Mouse (Mus musculus): ENCODE measurements around the gene Tlcd2.

The Tlcd2 gene

DNA sequence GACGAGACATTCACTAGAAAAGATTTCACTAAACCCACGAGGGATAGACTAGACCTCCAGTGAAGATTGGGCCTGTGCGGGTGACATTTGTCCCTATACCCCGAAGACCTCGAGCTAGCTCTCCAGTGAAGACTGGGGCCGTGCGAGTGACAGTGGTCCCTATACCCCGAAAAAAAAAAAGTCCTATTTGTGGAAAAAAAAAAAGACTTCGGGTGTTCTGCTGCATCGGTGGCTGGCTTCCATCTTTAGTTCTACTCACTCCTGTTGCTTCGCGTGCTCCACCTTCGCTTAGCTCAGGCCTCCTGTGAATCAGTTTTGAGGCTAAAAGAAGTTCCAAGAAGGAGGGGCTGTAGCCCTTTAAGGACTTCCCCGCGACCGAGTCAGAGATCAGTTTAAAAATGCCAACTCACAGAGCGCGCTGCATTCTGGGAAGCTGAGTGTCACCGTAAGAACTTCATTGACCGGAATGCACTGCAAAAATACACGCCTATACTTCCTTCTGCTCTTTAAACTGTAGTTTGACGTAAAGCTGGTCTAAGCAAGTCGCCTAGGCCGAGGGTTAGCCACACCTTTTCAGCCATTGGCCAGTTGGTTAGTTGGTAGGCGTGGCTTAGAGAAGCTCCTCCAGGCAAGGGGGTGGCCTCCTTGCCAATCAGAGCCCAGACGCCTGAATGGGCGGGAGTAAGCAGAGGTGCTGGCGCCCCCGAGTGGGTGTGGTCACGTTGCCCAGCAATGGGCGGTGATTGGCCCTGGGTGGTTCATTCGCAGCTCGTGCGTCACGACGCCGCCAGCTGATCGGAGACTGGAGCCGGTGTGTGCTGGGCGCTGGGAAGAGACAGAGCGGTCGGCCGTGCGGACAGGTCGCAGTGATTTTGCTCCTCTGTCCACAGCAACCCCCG lies at the start of gene Tlcd2:
Gene Tlcd2, plus strand, starts transcription at position 872 of the 899 bp plus-strand sequence.
- DNase-seq (ENCODE audit: extremely low spot score): peak; percentile 99

DNA sequence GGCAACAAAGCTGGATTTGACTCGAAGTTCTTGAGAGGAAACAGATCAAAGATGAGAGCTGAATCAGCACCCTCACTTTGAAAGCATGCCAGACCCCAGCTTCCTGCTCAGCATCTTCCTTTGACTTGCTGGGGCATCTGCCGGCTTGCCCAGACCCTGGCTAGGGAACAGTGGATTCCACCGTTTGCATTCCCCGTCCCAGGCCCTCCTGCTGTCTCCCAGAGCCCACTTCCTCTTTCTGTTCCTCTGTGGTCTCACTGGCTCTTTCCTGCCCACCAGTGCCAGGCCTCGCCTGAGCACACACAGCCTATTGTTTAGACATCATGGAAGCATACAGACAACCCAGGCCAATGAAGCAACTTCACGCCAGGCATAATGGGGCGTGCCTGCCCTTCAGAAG lies 46.4 kb upstream of the Tlcd2 start:
- DNase-seq (ENCODE audit: extremely low spot score): no peak

DNA sequence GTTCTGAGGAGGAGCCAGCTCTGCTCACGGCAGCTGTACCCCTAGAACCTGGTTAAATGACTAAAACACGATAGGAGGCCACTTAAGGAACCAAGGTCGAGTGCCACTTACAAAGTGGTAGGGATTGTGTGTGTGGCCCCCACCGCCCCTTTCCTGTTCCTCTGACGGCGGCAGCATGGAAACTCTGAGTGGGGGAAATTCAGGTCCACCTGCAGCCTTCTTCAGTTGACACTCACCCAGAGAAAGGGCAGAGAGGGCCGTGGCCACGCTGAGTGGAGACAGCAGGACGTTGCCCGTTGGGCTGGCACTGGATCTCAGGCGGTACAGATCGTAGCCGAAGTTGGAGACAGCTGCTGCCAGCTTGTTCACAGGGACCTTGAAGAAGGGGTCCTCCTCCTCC lies 45.5 kb upstream of the Tlcd2 start:
- DNase-seq (ENCODE audit: extremely low spot score): no peak

DNA sequence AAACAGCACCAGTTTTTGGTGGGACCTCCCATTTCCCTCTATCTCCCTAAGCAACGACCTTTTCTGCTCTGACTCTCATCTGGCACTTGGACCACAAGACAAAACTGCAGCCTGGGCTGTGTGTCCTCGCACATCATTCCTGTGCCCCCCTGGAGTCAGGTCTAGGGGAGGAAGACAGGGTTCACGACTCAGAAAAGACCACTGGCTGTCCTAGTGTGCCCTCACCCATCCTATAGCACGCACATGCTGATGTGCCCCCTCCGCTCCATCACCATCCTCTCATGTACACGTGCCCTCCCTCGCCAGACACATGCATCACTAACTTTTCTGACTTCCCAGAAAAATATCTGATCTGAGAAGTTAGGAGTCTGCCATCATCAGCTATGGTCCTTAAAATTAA lies 41.5 kb upstream of the Tlcd2 start:
- no peak for DNase-seq (ENCODE audit: extremely low spot score)

DNA sequence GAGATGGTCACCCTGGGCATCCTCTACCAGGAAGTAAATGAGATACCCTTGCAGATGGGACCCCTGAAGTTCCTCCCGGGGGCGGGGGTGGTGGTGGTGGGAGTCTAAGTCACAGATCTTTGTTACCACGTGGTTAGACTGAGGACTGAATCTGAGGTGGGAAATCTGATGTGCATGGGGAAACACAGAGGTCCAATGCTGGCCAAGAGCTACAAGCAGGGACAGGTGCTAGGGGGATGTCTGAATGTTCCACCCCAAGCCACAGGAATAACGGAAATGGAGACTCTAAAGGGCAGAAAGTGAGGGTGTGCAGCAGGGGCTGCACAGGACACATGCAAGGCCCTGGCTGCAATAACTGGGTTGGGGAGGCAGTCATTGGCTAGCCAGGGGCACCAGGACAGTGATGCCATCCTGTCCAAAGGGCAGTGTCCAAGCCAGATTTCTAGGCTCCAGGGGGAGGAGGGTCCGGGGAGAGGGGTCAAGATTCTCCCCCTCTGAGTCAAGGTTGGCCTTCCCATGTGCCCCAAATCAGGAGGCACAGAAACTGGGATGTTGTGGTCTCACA lies 40.6 kb upstream of the Tlcd2 start:
- no peak for DNase-seq (ENCODE audit: extremely low spot score)

DNA sequence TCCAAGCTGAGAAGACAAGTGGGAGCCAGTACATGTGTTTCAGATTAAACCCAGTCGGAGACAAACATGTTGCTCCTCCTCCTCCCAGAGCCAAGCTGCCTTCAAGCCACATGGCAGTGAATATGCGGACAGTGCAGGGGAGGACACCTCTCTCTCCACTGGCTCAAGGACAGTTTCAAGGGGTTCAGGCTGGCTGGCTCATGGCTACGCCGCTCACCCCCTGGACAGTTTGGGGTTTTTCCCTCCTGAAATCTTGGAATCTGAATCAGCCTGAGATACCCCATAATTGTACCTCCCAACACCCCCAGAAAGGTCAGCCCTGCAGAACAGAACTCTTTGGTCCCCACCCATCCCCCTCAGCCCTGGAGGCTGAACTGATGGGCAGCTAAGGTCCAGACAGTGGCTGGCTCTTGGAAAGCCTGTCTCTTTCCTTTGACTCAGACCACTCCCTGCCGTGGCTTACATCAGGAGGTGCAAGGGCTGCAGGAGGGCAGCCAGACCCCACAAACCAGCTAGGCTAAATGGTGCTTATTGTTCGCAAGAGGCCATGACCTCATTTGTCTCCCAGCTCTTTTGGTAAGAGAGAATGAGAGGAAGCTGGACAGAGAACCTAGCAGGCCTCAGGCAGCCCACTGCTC lies 40.0 kb upstream of the Tlcd2 start:
- DNase-seq (ENCODE audit: extremely low spot score): peak; percentile 54

DNA sequence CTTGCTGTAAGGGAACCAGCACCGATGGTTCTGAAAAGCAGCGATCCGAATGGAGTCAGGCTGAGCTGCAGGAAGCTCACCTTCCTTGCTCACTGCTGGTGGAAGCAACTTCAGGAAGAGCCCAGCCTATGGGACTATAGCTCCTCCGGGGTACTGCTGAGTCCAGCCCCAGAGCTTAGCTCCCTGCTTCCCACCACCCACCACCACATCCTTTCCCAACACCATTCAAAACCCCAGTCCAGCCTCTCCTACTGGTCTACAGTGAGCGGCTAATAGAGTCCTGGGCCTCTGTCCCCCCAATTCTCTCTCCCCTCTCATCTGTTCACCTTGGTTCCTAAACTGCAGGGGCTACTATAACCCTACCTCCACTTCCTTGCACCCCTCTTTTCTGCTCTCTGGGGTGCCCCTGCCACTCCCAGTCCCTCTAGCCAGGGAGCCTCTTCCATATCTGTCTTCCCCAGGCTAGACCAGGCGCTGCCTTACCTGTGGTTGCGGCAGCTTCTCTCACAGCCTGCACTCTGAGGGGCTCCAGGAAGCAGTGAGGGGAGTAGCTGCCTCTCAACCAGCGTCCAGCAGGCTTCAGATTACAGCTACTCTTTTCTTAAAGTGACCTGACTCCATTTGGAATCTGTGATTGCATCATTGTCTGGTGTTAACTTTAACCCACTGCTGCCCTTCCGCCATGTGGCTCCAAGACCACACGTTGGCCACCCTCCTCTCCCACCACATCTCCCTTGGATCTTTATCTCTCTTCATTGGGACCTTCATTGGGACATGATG lies 39.3 kb upstream of the Tlcd2 start, which contains the start of gene Serpinf1:
Gene Serpinf1, minus strand, starts transcription at position 689 of the 780 bp plus-strand sequence.
- peak; percentile 52 for DNase-seq (ENCODE audit: extremely low spot score)

DNA sequence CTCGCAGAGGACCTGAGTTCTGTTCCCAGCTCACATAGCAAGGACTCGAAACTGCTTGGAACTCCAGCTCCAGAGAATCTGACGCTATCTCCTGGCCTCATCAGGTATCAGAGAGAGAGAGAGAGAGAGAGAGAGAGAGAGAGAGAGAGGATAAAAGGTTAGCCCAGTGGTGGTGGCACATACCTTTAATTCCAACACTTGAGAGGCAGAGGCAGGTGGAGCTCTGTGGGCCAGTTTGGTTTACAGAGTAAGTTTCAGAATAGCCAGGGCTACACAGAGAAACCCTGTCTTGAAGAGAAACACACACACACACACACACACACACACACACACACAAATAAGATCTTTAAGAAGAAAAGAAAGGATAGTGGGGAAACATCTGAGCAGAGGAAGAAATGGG lies 38.4 kb upstream of the Tlcd2 start:
- no peak for DNase-seq (ENCODE audit: extremely low spot score)

DNA sequence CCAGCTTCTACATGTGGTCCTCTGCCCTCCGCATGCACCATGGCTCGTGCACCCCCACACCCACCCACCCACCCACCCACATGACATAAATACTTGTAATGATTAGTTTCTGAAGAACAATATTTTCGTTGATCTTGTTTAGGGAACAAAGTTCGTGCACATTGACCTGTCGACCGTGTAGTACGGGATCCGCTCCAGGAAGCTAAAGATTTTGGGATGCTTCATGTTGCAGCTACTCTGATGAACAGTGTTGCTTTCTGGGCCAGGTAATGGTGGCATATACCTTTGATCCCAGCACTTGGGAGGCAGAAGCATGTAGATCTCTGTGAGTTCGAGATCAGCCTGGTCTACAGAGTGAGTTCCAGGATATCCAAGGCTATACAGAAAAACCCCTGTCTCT lies 37.5 kb upstream of the Tlcd2 start:
- no peak for DNase-seq (ENCODE audit: extremely low spot score)

DNA sequence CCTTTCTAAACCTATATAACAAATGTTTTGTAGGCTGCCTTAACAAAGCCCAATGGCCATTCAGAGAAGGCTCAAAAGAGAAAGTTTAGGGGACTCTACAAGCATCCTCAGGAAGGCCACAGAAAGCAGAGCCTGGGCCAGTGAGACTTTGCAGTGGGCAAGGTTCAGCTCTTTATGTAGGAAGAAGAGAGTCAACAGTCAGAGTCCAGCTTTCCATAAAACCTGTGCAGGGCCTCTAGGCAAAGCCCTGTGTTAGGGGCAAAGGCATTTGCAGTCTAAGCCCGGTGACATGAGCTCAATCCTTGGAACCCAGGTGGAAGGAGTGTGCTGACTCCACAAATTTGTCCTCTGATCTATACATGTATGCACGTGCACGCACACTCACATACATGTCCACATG lies 37.1 kb upstream of the Tlcd2 start:
- DNase-seq (ENCODE audit: extremely low spot score): no peak

DNA sequence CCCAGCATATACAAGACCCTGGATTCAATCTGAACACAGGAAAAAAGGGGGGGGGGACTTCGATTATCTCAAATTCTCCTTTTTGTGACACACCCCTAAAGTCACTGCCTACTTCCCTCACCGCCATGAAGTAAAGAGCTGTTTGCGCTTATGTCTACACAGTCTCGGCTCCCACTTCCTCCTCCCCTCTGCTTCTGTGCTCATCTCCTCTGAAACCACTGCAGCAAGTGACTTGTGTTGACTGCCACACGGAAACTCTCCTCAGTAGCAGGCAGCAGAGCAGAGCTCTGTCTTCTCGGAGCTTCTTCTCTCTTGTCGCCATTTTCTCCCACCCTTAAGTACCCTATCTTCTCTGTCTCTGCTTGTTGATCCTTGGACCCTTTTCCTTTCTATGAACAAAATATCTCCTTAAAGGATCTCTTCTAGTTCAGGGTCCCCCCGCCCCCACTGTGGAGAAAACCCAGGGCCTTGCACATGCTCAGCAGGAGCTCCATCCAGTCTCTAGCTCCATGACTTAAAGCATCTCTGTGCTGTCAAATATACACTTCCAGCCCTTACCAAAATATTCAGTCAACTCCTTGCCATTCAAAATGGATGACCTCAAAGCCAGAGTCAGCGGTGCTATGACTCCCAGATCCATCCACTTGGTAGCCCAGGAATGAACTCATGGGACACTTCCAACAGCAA lies 32.4 kb upstream of the Tlcd2 start:
- DNase-seq (ENCODE audit: extremely low spot score): no peak

DNA sequence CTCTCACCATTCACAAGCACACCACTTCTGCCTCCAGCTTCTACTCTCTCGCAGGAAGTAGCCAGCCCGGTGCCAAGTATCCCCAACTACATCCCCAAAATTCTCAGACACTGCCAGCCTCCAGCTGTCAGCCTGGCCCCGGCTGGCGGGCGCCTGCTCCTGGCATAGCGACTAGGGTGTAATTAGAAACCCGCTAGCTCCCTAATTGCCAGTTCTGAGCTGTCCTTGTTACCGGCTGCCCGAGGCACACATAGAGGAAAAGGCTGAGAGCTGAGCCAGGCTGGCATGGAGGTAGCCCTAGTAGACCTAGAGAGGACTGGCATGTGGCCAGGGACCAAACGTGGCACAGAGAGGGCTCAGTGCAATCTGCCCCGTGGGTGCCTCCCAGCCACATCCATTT lies 30.2 kb upstream of the Tlcd2 start:
- DNase-seq (ENCODE audit: extremely low spot score): no peak

DNA sequence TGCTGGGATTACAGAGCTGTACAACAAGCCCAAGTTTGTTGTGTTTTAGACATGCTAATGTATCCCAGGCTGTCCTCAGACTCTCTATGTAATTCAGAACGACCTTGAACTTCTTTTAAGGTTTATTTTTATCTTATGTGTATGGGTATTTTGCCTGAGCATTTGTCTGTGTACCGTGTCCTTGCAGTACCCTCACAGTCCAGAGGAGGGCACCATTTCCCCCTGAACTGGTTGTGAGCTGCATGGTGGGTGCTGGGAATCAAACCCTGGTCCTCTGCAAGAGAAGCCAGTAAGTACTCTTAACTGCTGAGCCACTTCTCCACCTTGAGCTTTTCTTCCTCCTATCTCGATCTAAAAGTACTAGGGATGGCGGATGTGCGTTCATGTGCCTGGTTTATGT lies 27.4 kb upstream of the Tlcd2 start:
- DNase-seq (ENCODE audit: extremely low spot score): no peak

DNA sequence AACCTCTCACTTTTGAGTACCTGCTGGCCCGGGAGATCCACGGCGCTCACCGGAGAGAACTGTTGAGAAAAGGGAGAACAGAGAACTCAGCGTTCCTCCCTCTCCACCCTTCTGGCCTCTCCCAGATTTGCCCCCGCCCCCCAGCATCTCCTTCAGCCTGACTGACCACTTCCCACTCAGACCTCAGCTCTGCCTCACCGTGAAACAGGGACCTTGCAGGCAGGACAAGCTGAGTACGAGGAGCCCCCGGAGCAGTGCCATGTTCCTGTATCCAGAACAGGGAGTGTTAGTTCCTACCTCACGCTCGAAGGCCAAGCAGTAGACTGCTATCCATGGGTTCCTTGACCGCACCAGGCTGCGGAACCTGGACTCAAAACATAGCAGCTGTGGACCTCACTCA lies 23.3 kb upstream of the Tlcd2 start:
- no peak for DNase-seq (ENCODE audit: extremely low spot score)

DNA sequence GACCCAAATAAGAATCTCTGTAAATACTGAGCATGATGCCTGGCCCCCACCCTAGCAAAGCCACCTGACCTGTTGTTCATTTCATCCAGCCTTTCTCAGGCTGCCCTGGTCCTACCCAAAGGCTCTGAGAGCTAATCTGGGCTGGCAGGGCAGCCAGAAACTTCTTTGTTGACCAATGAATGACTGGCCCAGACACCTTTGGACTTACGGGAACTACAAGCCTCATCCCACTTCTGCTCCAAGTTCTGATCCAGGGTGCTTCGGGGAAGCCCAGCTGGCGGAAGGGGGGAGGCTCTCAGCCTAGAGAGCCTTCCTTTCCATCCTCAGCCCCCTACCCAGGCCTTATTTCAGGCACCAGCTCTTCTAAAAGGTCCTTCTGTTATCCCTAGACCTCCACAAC lies 22.7 kb upstream of the Tlcd2 start:
- DNase-seq (ENCODE audit: extremely low spot score): no peak

DNA sequence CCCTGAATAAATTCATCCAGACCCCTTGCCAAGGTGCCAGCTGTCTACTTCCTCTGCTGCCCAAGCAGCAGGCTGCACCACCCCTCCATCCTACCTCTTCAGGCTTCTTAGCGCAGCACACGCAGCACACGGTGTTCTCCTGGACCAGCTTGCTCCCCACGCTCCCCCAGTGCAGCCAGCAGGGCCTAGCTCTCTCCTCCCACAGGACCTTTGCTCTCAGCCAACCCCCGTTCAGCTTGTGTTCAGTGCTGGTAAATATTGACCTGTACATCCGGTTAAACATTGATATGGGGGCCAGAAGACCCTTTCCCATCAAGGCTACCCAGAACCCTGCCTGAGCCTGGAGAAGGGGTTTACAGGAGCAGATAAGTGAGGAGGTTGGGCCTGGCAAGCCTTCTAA lies 22.2 kb upstream of the Tlcd2 start, which contains the start of gene Serpinf2:
Gene Serpinf2, minus strand, starts transcription at position 229 of the 400 bp plus-strand sequence.
- DNase-seq (ENCODE audit: extremely low spot score): no peak

DNA sequence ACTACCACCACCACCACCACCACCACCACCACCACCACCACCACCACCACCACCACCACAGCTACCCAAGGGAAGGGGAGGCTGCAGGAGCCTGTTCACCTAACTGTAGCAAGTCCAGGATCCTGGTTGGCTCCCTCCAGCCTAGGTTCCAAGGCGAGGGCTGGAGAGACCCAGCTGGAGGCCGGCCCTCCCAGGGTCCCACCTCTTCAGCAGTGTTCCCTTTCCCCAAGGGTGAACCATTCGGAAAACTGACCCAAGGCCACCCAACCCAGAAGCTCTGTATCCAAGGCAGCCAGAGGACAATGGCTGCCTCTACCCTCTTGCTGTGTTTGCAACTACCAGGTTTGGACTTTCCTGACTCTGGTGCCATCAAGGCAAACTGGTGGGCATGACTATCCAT lies 21.6 kb upstream of the Tlcd2 start:
- DNase-seq (ENCODE audit: extremely low spot score): no peak

DNA sequence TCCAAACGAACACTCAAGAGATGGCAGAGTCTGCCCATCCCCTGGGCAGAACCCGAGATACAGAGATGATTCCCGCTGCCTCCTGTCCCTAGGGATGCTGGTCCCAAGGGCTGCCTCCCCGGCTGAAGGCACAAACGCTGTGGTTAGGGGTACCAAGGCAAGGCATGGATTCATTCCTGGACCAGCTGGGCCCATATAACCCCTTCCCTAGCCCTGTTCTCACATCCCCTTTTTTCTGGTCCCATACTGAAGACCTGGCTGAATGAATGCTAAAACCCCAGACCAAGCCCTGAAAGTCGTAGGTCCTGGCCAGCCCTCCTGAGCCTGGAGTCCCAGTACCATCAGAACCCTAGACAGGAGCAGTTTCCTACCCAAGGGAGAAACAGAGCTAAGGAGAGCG lies 20.5 kb upstream of the Tlcd2 start:
- no peak for DNase-seq (ENCODE audit: extremely low spot score)

DNA sequence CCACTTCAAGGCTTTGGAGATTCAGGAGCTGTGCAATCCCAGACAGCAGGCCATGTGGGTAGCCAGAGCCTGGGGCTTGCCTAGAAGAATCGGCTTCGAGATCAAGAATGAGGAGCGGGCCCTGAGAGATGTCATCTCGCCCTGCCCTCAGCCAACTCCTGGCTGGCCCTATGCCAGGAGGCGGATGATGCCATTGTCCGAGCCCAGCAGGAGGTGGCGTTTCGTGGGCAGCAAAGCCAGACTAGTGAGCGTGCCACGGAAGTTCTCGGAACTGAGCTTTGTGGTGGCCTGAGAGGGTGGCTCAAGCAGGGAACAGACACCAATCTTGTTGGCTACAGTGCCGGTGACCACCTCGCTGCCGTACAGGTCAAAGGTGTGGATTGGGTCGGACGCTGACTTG lies 19.9 kb upstream of the Tlcd2 start:
- DNase-seq (ENCODE audit: extremely low spot score): no peak

DNA sequence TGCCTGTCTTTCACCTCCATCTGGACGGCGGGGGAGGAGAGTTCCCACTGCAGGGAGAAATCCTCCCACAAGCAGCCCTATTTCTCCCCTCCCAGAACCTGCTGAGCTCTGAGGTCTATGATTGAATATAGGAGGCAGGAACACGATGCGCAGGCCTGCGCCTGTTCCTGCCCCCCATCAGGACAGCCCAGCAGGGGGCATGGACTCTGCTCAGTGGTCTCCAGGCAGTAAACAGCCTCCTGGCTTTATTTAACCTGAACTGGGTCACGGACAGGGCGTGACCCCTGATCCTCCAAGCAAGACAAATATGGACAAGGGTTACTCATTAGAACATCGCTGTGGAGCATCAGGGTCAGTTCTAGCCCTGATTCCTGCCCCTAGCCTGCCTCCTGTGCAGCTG lies 17.8 kb upstream of the Tlcd2 start:
- DNase-seq (ENCODE audit: extremely low spot score): peak; percentile 42

DNA sequence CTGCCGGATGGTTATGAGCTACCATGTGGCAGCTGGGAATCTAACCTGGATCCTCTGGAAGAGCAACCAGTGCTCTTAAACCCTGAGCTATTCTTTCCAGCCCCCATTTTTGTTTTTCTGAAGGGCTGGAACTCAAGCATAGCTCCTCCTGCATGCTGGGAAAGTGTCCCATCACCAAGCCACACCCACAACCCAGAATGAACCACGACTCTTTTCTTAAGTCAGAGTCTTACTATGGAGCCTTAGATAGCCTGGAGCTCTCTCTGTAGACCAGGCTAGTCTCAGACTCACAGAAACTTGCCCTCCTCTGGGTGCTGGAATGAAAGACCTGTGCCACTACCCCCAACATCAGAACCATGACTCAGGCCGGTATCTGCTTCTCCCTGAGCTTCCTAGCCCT lies 12.9 kb upstream of the Tlcd2 start:
- no peak for DNase-seq (ENCODE audit: extremely low spot score)

DNA sequence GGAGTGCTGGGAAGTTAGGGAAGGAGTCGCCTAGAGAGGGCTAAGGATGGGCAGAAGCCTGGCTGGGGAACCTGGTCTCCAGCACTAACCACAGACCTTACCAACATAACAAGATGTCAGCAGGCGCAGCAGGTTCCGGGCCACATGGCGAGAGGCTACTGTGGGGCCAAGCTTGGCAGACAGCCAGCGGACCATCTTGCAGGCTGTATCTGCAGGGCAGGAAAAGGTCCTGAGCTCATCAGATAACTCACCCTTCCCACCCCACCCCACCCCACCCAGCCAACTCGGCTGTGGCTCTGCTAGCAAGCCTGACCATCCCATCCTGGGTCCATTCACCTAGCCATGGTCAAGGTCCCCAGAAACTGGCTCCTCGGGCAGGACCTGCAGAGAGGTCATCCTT lies 11.8 kb upstream of the Tlcd2 start:
- DNase-seq (ENCODE audit: extremely low spot score): no peak
